Mouse (Mus musculus) ES-Bruce4 (cell line): ENCODE measurements around the gene Rsad2. TPM values are rescaled to one million over a fixed set of nuclear protein-coding genes. Genes with fewer than 3 reads are reported as not detected.
A peak's percentile ranks its signal among the peaks of the same experiment; 100 is the strongest.

Experiments used
- H3K27ac ChIP-seq: 2 replicates; pipeline ENCODE4 v1.5.1; 2012; ENCODE audit warnings: low read length, inconsistent platforms; ENCODE audit not compliant: insufficient read depth
- H3K27me3 ChIP-seq: 2 replicates; pipeline ENCODE4 v1.6.1; 2012; ENCODE audit warnings: mild to moderate bottlenecking, low read length, inconsistent platforms; ENCODE audit not compliant: control insufficient read depth, poor library complexity, insufficient read depth, severe bottlenecking
- H3K36me3 ChIP-seq: 2 replicates; pipeline ENCODE4 v1.6.1; 2012; ENCODE audit warnings: inconsistent platforms, mild to moderate bottlenecking, low read length, moderate library complexity; ENCODE audit not compliant: control insufficient read depth, poor library complexity, insufficient read depth, severe bottlenecking
- H3K4me1 ChIP-seq: one replicate; pipeline ENCODE4 v1.8.1; 2011; ENCODE audit warnings: low read length; ENCODE audit not compliant: control insufficient read depth, insufficient read depth
- H3K4me3 ChIP-seq: 2 replicates; pipeline ENCODE4 v1.5.1; 2011; ENCODE audit warnings: low read depth, mild to moderate bottlenecking, low read length
- H3K9ac ChIP-seq: 2 replicates; pipeline ENCODE4 v1.6.1; 2012; ENCODE audit warnings: low read depth, mild to moderate bottlenecking, inconsistent platforms; ENCODE audit not compliant: poor library complexity, severe bottlenecking
- H3K9me3 ChIP-seq: replicated peaks from 2 replicates; pipeline ENCODE4 v1.6.1; 2012; ENCODE audit warnings: mild to moderate bottlenecking, low read length, inconsistent platforms; ENCODE audit not compliant: control insufficient read depth, poor library complexity, insufficient read depth, severe bottlenecking
- CTCF ChIP-seq: IDR thresholded peaks from one replicate; pipeline ENCODE4 v1.8.1; 2011; ENCODE audit warnings: low read depth, low read length
- EP300 ChIP-seq: IDR thresholded peaks from 2 replicates; pipeline ENCODE4 v1.6.1; 2011; ENCODE audit warnings: low read depth, low read length; ENCODE audit not compliant: insufficient read depth
- POLR2A ChIP-seq: IDR thresholded peaks from one replicate; pipeline ENCODE4 v1.8.1; 2011; ENCODE audit warnings: low read length; ENCODE audit not compliant: insufficient read depth
- polyA plus RNA-seq: library from polyadenylated mRNA; stranded (reverse); fragments of >200 nt; gene quantifications from 2 replicates; pipeline ENCODE4 v1.2.4, GENCODE M21; 2011; ENCODE audit warnings: low read depth; ENCODE audit not compliant: missing spikeins, insufficient read depth, insufficient read length

The Rsad2 gene
- polyA plus RNA-seq, 1 experiment = 0.42 TPM

DNA sequence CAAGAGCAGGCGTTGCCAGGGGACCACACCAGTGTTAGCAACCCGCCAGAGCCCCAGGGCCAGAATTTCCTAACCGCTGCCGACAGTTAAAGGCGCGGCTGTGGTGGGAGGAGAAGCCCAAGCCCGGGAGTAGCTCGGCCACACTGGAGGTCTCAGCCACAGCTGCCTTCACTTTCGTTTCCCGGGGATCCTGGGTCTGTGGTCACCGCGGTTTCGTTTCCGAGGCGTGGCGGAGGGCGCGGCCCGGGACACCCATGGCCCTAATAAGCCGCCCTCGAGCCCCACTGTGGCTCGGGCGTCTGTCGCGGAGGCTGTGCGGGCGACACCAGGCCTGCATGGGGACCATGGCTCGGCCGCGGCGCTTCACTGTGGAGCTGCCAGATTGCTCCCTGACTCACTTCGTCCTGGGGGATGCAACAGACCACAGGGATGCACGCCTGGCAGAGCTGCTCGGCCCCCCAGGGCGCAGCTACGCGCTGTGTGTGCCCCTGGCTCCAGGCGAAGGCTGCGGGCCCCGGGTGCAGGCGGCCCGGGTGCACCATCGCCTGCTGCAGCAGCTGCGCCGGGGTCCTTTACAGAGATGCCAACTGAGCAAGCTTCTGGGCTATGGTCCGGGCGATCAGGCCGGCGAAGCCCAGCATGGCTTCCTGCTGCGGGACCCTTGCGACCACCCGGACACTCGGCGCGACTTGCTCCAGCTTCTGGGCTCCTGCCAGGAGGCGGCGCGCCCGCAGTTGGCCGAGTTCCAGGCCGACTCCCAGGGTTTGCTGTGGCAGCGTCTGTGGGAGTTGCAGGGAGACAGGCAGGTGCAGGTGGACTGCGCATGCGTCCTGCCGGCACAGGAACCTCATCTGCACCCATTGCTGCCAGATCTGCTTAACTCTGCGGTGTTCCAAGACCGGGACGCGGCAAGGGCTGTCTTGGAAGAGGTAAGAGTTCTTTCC, 13.1 kb upstream of the Rsad2 start, which contains the start of gene Cmpk2:
Gene Cmpk2 (plus strand): TSS at position 107 of the 944 bp plus-strand sequence.
- Histone ChIP-seq H3K27ac (no peak within 1 kb of the TSS), H3K4me1 (no peaks in the 10 kb centered on the region), H3K4me3 (peak within 1 kb of the TSS; percentile 79), H3K36me3 (no peaks in the 10 kb centered on the region), H3K27me3 (no peaks in the 10 kb centered on the region), H3K9ac (peak within 1 kb of the TSS; percentile 68), H3K9me3 (no peaks in the 10 kb centered on the region)
- TF ChIP-seq EP300 = no peak
- no peak for TF ChIP-seq CTCF

DNA sequence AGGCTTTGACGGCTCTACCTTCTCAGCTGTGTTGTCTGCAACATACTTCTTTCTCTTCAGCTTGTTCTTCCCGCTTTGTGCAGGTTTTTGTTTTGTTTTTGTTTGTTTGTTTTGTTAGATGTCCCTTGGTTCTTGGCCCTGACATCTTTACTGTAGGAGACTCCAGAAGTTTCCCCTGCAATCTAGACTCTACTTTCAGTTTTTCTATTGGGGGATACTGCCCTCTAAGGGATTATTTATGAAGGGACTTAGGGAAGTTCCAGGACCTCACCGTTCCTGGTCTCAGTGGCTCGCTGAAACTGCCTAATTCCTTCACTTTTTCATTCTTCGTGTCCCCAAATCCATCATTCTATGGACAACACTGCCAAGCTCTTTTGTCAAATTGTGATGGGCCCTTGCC, 9.3 kb upstream of the Rsad2 start:
- Histone ChIP-seq H3K4me3 (no peak overlapping the region), H3K27ac (no peak overlapping the region), H3K27me3 (no peaks in the 10 kb centered on the region), H3K9me3 (no peaks in the 10 kb centered on the region), H3K36me3 (no peaks in the 10 kb centered on the region), H3K9ac (no peak overlapping the region), H3K4me1 (no peaks in the 10 kb centered on the region)
- no peak for TF ChIP-seq CTCF
- TF ChIP-seq POLR2A = no peak
- no peak for TF ChIP-seq EP300

DNA sequence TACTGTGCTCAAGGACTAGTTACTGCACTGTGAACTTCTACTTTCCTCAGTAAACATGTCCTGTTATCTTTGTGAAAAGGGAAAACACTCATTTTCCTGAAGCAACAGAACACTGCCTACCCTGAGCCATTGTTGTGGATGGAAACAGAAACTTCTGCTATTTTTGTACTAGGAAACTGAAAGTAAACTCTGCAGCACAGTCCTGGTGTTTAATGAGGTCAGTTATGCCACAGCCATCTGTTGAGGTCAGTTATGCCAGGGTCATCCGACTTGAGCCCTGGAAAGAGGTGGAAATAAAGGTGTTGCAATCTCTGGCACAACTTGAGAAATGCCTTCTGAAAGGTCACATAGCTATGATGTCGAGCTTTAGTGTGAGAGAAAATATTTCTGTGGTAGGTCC, 3.8 kb upstream of the Rsad2 start:
- Histone ChIP-seq H3K9ac (no peak overlapping the region), H3K4me1 (peaks cover 4% of the 10 kb centered on the region), H3K27ac (no peak overlapping the region), H3K9me3 (no peaks in the 10 kb centered on the region), H3K4me3 (no peak overlapping the region), H3K36me3 (no peaks in the 10 kb centered on the region), H3K27me3 (no peaks in the 10 kb centered on the region)
- TF ChIP-seq CTCF (no peak), EP300 (no peak), POLR2A (no peak)

DNA sequence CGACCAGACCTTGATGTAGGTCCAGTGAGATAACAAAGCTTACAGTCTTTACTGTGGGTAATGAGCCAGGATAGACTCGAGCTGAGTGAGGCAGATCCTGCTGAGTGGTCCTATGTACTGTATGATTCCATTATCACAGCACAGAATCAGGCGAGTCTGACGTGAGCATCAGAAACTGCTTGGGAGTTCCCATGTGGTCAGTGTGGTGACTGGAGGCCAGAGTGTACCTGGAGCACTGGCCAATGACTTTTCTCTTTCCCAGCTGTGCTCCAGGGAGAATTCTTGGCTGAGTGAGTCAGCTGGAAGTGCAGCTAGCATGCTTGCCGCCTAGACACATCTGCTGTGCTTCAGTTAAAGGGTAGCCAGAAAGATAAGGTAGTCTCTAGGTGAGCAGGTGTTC, 1.6 kb downstream of the Rsad2 start:
- Histone ChIP-seq H3K9me3 (no peaks in the 10 kb centered on the region), H3K4me1 (peaks cover 4% of the 10 kb centered on the region), H3K4me3 (no peak overlapping the region), H3K36me3 (no peaks in the 10 kb centered on the region), H3K27ac (no peak overlapping the region), H3K27me3 (no peaks in the 10 kb centered on the region), H3K9ac (no peak overlapping the region)
- TF ChIP-seq POLR2A (no peak), CTCF (no peak), EP300 (no peak)

DNA sequence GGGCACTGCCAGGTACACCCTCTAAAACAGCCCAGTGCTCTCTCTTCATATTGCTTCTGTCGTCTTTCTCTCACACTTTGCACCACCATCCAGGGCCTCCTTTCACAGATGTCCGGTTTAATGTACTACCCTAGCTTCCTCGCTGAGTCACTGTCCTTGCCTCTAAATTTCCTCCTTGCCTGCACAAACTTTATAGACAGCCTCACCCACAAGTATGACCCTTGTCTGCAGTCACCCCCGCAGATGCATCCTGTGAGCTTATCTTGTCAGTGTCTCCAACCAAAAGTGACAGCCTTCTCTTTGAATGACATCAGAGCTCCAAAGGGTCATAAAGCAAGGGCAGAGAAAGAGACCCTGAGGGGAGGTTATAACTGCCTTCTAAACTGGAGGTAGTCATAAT, 3.3 kb downstream of the Rsad2 start:
- Histone ChIP-seq H3K4me1 (peaks cover 4% of the 10 kb centered on the region), H3K9me3 (no peaks in the 10 kb centered on the region), H3K9ac (no peak overlapping the region), H3K36me3 (no peaks in the 10 kb centered on the region), H3K27ac (no peak overlapping the region), H3K4me3 (no peak overlapping the region), H3K27me3 (no peaks in the 10 kb centered on the region)
- TF ChIP-seq POLR2A = no peak
- TF ChIP-seq EP300 = no peak
- no peak for TF ChIP-seq CTCF

DNA sequence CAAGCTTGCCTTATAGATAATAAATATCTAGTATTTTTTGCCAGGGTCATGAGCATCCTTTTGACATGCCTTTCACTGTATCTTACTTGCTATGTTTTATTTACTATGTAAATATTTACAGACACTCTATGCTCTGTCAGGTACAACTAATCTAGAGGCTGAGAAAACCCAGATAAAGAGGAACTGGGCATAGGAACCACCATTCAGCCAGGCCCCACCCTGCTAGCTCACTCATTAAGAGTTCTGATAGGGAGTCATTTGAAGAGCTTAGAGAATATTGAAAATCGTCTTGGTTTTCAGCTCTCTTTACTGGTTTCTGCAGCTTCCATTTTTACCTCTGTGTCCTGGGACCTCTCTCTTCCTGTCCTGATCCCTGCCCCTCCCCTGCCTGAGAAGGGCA, 5.1 kb downstream of the Rsad2 start:
- H3K9ac ChIP-seq = no peak overlapping the region
- no peaks in the 10 kb centered on the region for H3K36me3 ChIP-seq
- H3K27me3 ChIP-seq = no peaks in the 10 kb centered on the region
- H3K4me3 ChIP-seq = no peak overlapping the region
- H3K27ac ChIP-seq = no peak overlapping the region
- TF ChIP-seq CTCF = no peak
- no peak for TF ChIP-seq POLR2A
- TF ChIP-seq EP300 = no peak
- peaks cover 4% of the 10 kb centered on the region for H3K4me1 ChIP-seq
- no peaks in the 10 kb centered on the region for H3K9me3 ChIP-seq
